Mouse (Mus musculus): ENCODE results near the gene Cdk17.

Cdk17 gene

GRCm38 (mm10) chr10:93231893-93232292 is 71.2 kb downstream of the Cdk17 start:
- no peak for DNase-seq

GRCm38 (mm10) chr10:93233665-93234194 is 73.1 kb downstream of the Cdk17 start:
- no peak for DNase-seq

DNA sequence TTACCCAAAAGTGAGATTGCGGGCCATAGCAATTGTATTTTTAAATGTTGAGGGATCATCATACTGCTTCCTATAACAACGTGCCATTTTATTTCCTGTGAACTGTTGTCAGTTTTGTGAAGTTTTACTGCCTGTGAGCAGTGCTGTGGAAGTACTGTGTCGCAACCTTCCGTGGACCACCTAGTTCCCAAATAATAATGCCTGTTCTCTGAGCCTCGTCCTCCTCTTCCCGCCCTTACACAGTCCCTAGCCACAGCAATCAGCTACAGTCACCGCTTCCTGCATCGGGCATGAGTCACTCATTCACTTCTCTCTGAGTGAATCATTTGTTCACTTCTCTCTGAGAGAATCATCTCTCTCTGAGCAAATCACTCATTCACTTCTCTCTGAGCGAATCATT is 74.0 kb downstream of the Cdk17 start:
- DNase-seq = no peak

- no peak for DNase-seq
Observed at GRCm38 (mm10) chr10:93239201-93239806, 78.6 kb downstream of the Cdk17 start.

DNA sequence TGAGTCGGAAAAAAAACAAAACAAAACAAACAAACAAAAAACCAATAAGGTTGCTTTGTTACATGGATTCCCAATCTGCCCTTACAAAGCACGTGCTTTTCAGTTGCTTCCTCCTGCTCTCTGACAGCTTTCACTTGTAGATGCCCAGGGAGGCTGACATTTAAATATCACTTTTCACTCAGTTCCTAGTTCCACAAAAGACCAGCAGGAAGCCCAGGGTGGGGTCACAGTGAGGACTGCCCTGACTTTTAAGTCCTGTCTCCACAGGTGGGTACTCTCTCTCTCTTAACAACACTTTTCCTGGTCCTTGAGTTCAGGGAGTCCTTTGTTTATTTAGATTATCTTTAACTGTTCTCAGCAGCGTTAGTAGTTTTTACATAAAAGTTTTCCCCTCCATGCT is 81.5 kb downstream of the Cdk17 start:
- DNase-seq = no peak

GRCm38 (mm10) chr10:93242861-93243260 is 82.2 kb downstream of the Cdk17 start:
- no peak for DNase-seq

- no peak for DNase-seq
Observed at GRCm38 (mm10) chr10:93244209-93244705, 83.6 kb downstream of the Cdk17 start.

GRCm38 (mm10) chr10:93246185-93246920 is 85.7 kb downstream of the Cdk17 start:
- no peak for DNase-seq

DNA sequence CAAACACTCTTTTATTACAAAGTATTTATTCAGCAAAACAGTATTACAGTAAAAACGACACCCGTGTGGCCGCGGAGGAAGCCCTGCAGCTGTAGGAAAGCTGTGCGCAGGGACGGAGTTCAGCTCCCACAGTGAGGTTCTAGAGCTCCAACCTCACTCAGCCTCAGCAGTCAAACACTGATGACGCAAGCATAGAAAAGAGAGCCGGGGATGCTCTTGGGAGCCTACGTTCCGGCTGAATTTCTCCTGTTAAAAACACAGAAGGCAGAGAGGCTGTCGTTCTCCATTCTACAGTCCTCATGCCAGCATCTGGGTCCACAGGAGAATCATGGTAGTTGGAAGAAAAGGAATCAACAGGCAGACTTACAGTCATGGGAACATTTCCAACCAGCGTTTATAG is 86.7 kb downstream of the Cdk17 start:
- no peak for DNase-seq

GRCm38 (mm10) chr10:93247902-93248301 is 87.2 kb downstream of the Cdk17 start:
- DNase-seq = no peak

DNA sequence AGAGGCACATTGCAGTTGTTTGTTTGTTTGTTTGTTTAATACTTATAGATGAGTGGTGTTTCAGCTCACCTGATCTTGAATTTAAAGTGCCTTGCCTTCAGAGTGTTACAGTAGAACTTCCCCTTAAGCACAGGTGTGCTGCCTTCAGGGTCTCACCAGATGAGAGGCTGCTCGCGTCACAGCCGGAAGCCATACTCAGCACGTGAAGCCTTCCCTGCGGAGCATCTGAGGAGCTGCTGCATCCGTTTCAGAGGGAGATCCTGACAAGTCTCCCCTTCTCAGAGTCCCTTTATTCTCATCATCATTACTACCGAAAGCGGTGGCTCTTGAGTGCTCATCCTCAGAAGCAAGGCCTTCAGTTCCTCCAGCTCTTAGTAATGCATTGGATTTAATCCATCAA is 87.7 kb downstream of the Cdk17 start:
- DNase-seq = no peak

- DNase-seq = no peak
Observed at GRCm38 (mm10) chr10:93249901-93250300, 89.2 kb downstream of the Cdk17 start.

DNA sequence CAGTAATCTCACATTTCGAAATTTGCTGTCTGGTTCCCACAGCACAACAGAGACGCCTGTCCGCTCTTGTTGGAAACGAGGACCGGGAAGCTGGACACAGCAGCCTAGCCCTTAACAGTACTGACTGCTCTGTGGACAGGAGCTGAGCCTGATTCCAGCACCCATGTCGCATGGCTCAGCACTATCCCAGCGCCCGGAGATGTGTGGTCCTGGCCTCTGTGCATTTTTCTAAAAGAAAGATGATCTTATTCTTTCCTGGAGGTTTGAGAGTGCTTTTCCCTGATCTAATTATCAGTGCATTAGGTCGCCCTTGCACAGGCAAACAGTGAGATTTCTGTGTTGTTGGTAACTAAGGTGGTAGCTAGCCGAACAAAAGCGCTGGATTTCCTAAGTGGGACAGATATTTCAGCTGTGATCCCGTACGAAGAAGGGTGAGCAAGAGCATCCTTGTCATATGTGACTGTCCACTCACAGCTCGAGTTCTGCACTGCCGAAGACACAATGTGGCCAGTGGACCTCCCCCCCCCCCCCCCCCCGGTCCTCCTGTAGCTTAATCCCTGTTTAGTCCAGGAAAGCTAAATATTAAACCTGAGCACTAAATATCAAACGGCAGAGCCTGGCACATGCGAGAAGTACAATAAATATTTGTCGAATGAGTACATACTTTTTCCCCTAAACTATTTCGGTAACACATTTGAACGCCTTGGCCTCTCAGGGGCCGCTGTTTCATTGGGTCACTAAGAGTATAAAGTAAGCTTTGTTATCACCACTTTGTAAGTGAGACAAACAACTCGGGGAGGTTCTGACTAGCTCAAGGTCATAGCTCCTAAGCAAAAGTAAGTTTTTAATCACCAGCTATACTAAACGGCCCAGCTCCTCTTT is 90.0 kb downstream of the Cdk17 start:
- DNase-seq = no peak

- DNase-seq = peak; percentile 50 to 59
Observed at GRCm38 (mm10) chr10:93251426-93251825, 90.8 kb downstream of the Cdk17 start.

GRCm38 (mm10) chr10:93252661-93253060 is 92.0 kb downstream of the Cdk17 start:
- no peak for DNase-seq

DNA sequence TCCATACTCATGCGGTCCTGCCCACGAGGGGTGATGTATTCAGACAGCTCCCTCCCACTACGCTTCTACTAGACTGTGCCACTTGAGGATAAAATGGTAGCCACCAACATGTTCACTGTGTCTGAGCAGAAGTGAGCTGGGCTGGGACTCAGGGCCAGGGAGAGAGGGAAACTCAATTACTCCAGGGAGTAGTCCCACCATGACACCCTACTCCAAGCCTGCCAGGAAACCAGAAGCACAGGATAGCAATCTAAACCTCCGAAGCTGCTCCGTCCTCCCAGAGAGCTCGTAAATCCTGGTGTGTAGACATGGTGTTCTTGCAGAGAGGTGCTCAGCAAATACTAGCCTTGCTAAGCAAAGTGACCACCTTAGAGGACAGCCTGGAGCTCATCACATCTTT is 92.5 kb downstream of the Cdk17 start:
- DNase-seq = no peak

GRCm38 (mm10) chr10:93255294-93255693 is 94.6 kb downstream of the Cdk17 start:
- peak; percentile 91 for DNase-seq

GRCm38 (mm10) chr10:93259826-93260225 is 99.2 kb downstream of the Cdk17 start:
- peak in 1 of 2 experiments; percentile 46 for DNase-seq

- peak; percentile 82 to 88 for DNase-seq
Observed at GRCm38 (mm10) chr10:93261132-93261980, 100.7 kb downstream of the Cdk17 start.

- peak; percentile 44 to 59 for DNase-seq
Observed at GRCm38 (mm10) chr10:93261981-93262499, 101.4 kb downstream of the Cdk17 start.

DNA sequence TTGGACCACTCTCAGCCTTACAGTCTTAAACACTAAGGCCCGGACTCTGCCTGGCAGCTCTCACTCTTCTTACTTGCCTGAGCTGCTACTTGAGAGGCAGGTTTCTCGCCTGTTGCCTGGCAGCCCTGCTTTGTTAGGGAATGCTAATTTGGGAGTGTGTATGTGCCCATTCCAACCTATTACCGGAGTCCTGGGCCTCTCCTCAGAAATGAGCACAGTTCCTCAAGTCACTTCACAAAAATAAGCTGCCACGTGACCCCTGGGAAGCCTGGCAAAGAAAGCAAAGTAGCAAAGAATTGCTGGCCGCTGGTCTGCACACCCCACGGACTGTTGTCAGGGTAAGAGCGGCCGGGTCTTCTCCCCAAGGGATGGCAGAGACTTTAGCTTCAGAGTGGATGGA is 102.8 kb downstream of the Cdk17 start:
- DNase-seq = no peak

- peak; percentile 48 to 58 for DNase-seq
Observed at GRCm38 (mm10) chr10:93264001-93264400, 103.3 kb downstream of the Cdk17 start.
